Mouse (Mus musculus): ENCODE data around the gene Mvk.

- TF ChIP-seq GATA1 (IDR thresholded peaks at IDR 0.05; ENCODE audit: low read length) (no peak), TAL1 (IDR thresholded peaks at IDR 0.05; ENCODE audit: low read length) (no peak)
Measured at GRCm38 (mm10) chr5:114413067-114413735, 30.9 kb upstream of the Mvk start.

Measured in erythroblast, embryonic 14.5 days (primary cell).